Mouse (Mus musculus) erythroblast, embryonic 14.5 days (primary cell): ENCODE measurements around the gene Sulf2.

Experiments
- GATA1 ChIP-seq: IDR thresholded peaks from 2 replicates; pipeline ENCODE4 v1.6.1; 2012; ENCODE audit warnings: low read length, inconsistent platforms, mixed read lengths
- TAL1 ChIP-seq: IDR thresholded peaks from 3 replicates; pipeline ENCODE4 v1.6.1; 2012; ENCODE audit warnings: low read length, inconsistent platforms, mixed read lengths

GRCm38 (mm10) chr2:166069738-166070137 is 85.7 kb downstream of the Sulf2 start:
- no peak for TF ChIP-seq GATA1
- no peak for TF ChIP-seq TAL1
